Mouse (Mus musculus) CH12.LX (cell line): ENCODE results near the gene Ptprm.

Experiments
- CTCF ChIP-seq, 2 experiments: IDR thresholded peaks in 1 of 2; conservative IDR thresholded peaks in 1 of 2; 2 replicates each; pipeline ENCODE4 v1.5.1; 2011 to 2012; ENCODE audit warnings: low read depth in 2 of 2, low read length in 2 of 2, improper control_type of control experiment in 1 of 2, inconsistent platforms in 1 of 2, mild to moderate bottlenecking in 1 of 2, moderate library complexity in 1 of 2
- MEF2A ChIP-seq: IDR thresholded peaks from 2 replicates; pipeline ENCODE4 v1.6.1; 2014; ENCODE audit warnings: low read depth, mild to moderate bottlenecking, inconsistent platforms, low read length, improper control_type of control experiment, borderline replicate concordance
- POLR2A ChIP-seq: IDR thresholded peaks from 2 replicates; pipeline ENCODE4 v1.6.1; 2011; ENCODE audit warnings: low read depth, mild to moderate bottlenecking, improper control_type of control experiment, low read length

DNA sequence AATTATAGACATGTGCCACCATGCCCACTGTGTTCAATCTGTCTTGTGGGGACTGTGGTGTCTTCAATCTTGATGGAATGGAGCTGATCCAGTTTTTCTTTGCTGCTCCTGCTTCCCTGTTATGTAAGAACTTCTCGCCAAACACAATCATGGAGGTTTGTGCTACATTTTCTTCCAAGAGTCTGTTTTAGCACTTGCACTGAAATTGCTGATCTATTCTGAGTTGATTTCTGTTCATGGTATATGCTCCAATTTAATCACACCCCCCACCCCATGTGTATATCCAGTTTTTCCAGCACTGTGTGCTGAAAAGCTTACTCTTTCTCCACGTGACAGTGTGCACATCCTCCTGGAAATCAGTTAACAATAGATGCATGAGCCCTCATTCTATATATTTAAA, 41.9 kb upstream of the Ptprm start:
- no peak for TF ChIP-seq POLR2A
- no peak for TF ChIP-seq MEF2A
- no peak for TF ChIP-seq CTCF (conservative IDR thresholded peaks at IDR 0.05 in 1 of 2, IDR thresholded peaks at IDR 0.05 in 1 of 2; ENCODE audit: low read depth in 2 of 2, low read length in 2 of 2)
